Mouse (Mus musculus) urinary bladder, postnatal 36 days (tissue): Measurements from ENCODE around the gene Clybl.

ENCODE experiments used
- DNase-seq, 2 experiments: peaks; one replicate each; pipeline ENCODE4 v3.0.0; 2022; ENCODE audit warnings: low spot score in 2 of 2, mixed read lengths in 1 of 2

Clybl gene

DNA sequence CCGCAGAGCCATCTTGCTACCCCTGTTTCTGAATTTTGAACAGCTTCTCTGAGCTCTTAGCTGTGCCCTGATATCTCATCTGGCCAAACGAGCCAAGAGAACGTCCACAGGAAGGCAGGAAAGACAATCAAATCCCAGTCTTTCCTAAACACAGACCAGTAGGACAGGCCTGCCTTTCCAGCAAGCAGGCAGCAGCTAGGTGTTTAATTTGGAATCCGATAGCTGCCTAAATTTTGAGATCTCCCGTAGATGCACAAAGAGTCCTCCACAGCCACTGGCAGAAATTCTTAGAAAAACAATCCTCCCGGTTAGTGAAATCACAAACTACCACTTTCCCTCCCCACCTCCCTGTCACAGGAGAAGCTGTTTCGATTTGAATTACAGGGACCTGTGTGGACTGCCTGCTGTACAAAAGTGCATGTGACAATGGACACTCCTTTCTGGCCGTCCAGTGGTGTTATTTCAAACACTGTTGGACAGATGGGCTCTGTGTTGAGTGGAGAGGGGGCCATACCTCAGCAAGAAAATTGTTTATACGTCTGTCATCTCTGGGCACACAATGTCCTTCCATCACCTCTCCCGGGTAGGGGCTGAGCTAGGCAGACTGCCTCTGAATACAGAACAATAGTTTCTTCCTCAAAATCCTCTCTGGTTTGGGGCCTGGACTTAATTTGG lies 245.2 kb downstream of the Clybl start:
- no peak for DNase-seq

DNA sequence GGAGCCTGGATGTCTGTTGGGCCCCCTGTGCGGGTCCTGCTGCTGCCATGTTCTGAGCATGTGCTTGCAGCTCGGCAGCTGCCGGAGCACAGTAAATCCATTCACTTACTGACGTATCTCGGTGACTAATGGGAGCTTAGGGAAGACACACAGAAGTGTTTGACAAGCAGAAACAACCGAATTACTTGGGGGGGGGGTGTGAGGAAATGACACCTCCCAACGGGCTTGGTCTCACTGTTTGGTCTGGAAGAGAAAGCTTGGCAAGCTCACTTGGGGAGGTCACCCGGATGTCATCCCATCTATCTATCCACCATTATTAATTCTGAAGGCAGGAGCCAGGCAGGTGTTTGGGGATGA lies 245.7 kb downstream of the Clybl start:
- no peak for DNase-seq

- no peak for DNase-seq
These were observed 246.2 kb downstream of the Clybl start for GRCm38 (mm10) chr14:122427654-122428053.

DNA sequence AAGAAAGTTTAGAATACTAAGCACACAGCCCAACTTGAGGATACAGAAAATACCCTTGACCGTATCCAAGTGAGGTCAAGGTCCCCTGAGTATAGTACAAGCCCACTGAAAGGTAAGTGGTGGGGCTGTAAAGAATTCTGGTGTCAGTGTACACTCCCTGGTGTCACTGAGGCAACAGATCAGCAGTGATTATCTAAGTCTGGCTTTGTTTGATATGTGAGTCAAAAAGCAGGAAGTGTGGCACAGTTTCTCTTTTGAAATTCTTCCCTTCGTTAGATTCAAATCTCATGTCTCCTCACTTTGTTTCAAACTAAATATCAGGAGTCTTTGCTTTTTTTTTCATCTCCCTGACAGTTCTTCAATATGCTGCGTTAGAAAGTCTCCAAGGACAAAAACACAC lies 251.1 kb downstream of the Clybl start:
- DNase-seq, result no peak

DNA sequence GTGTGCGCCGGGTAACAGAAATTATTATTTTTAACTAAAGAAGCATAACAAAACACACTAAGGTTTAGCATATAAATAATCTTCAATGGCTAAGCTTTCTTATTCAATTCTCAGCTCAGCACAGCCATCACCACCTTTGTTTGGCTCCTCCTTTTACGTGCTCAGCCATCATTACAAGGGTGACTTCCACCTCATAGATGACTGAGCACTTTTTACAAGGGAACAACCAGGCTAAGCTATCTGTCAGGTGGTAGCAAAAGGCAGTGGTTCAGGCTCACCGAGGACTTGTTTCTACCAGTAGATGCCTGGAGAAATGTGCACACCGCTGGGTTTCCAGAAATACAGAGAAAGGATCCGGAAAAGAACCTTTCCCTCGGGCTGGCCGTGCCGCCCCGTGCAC lies 252.5 kb downstream of the Clybl start:
- DNase-seq, result no peak

- DNase-seq, result no peak
These were observed 255.3 kb downstream of the Clybl start for GRCm38 (mm10) chr14:122436850-122437249.

DNA sequence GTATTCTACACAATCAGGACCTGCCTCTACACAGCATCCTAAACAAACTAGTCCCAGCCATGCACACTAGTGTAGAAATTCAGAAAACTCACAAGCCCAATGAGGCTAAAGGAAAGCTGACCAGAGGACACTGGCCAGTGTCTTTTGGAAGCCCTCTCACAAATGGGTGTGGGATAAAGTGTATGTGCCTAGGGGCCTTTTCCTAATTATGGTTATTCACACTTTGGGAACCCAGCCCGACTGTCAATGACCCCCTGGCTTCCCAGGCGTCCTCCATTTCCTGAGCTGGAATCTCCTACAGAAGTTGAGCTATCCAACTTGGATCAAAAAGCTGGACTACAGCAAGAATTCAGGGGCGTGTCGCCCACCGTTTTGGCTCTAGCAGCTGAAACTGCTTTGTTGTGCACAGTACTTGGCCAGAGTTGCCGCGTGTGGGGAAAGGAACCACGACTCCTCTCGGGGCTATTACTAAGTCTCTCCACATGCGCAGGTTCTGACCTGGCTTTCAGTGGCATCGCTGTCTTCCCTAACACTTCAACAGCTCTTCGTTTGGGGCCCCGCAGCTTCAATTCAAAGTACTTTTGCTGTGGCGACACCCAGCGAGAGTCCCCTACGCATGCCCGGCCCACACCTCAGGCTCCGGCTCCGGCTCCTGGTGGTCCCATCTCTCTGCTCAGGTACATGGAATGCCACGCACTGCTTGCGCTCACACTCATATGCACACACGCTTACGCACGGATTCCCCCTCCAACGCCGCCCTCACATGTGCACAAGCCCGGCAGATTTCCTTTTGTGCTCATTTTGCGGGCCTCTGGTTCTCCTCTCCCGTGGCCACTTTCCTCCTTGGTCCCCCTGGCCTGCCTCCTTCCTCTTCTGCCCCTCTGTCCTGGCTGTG lies 268.3 kb downstream of the Clybl start:
- no peak for DNase-seq

DNA sequence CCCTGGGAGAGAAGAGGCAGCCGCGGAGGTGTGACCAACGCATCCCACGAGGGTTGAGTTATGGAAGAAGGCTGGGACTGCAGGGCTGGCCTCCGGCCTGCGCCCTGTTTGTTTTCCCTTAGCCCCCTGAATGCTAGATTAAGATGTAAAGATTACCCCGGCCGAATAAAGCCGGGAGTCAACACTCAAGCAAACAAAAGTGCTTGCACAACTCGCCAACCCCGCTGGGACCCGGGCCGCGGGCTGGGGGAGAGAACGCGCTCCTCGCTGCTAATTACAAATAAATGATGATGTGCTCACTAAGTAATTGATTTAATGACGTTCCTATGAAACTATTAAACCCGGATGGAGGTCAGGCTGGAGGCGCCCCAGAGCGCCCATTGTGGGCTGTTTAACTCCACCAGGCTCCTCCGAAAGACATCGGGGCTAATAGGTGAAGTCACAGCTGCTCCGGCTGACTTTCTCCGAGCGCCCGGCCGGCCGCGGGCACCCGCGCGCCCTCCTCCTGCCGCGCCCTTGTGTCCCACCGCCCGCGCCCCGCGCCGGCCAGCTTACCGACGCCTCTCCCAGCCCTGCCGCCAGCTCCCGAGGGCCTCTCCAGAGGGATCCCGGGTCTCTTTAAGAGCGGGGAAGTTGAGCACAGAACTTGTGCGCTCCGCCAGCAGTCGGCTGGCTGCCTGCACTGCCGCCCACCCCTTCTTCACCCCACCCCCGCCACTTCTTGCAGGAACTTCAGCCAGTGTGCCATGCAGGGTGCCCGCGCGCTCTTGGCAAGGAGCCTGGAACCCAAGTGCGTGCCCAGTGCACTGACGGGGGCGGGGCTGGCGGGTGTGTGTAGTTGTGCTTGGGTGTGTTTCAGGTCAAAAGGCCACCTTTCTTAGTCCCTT lies 269.2 kb downstream of the Clybl start, which contains the start of gene Gm5089:
TSS of gene Gm5089 (minus strand) at position 620 of the 887 bp plus-strand sequence.
- DNase-seq, result no peak

DNA sequence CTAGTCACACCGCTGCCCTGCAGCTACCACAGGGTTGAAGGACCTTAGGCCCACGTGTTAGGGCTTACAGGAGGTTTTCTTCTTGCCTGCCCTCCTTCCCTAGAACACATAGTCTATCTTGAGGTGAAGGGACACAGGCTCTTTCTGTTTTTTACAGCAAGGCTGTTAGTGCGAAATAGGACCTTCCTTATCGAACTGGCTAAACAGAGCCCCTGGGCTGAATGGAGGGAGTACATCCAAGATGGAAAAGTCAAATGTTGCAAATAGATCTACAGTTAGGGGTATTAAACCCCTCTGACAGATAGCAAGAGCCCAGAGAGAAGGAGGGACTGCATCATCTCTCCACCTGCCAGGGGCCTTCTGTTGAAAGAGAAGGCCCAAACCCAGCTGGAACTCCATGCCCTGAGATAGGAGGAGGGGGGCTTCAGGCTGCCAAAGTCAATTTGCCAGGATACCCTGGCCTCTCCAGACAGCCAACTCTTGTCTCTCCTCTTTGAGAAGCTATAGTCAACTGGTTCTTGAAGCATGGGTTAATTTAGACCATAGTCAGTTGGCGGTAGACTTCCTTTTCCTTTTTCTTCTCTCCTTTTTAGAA lies 270.1 kb downstream of the Clybl start:
- DNase-seq, result no peak
